Mouse (Mus musculus) kidney, adult 18-20 months (tissue): Measurements from ENCODE around the gene Arhgap21.
"Not testable (repeated sequence)": the region's sequence is repeated elsewhere in the genome, so short reads cannot be mapped to it uniquely, and the experiment has no call there.

Source experiments
- DNase-seq: peaks from one replicate; pipeline ENCODE4 v3.0.0; 2021

Gene Arhgap21

GRCm38 (mm10) chr2:20939367-20939766, 29.3 kb downstream of the Arhgap21 start:
- DNase-seq: no peak

DNA sequence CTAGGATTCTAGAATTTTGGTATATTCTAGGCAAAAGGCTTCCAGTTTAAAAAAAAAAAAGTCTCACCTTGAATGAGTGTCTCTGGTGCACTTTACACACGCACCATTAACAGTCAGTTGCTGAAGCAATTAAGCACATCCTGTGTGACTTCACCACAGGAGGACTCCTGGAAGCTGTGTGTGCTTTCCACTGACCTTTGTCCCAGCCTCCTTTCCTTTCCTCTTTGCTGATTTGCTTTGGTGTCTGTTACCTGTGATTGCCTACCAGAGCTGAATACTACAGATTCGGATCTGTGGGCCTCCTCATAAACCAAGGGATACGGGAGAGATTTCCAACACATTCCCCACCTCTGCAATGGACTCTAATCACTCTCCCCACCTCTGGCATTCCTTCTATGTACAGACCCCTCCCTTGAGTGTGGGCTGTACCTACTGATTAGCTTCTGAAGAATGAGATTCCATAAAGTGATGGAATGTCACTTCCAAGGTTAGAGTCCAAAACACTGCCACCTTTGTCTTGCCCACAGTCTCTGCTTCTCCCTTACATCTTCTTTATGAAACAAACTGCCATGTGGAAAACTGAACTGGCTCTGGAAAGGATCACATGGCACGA, 32.0 kb downstream of the Arhgap21 start:
- no peak for DNase-seq

DNA sequence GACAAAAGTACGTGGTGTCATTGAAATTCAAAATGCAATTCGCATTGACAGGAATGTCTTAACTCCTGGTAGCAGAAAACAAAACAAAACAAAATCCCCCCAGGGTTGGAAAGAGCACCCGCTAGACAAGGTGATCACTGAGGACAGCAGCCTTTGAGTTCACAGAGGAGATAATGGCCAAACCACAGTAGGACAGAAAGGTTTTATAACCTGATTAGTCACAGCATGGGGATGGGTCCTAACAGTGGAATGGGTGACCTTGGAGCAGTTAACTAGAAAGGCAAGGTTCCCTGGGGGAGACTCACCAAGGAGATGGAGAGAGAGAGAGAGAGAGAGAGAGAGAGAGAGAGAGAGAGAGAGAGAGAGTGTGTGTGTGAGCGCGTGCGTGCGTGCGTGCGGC, 34.3 kb downstream of the Arhgap21 start:
- DNase-seq: no peak

- no peak for DNase-seq
These were observed 35.9 kb downstream of the Arhgap21 start for GRCm38 (mm10) chr2:20932748-20933313.

GRCm38 (mm10) chr2:20931761-20932160, 36.9 kb downstream of the Arhgap21 start:
- DNase-seq: not testable (repeated sequence)

- no peak for DNase-seq
These were observed 40.2 kb downstream of the Arhgap21 start for GRCm38 (mm10) chr2:20928454-20928853.

GRCm38 (mm10) chr2:20924938-20925337, 43.7 kb downstream of the Arhgap21 start:
- no peak for DNase-seq

- DNase-seq: no peak
These were observed 46.3 kb downstream of the Arhgap21 start for GRCm38 (mm10) chr2:20922366-20922765.

DNA sequence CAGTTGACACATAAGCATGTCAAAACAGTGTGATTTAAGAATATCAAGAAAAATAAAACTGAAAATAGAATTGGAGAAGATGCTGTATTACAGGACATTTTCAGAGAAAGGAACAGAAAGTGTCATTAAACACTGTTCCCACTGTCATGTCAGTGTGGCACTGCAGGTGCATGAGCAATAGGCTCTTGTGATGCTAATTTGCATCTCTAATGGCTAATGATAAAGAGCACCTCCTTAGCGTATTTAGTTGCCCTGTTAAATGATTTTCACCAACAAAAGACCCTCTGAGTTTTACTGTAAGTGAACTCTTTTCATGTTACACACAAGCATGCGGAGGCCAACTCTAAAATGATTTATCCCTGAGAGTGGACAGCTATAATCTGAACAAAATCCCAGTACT, 47.1 kb downstream of the Arhgap21 start:
- no peak for DNase-seq

DNA sequence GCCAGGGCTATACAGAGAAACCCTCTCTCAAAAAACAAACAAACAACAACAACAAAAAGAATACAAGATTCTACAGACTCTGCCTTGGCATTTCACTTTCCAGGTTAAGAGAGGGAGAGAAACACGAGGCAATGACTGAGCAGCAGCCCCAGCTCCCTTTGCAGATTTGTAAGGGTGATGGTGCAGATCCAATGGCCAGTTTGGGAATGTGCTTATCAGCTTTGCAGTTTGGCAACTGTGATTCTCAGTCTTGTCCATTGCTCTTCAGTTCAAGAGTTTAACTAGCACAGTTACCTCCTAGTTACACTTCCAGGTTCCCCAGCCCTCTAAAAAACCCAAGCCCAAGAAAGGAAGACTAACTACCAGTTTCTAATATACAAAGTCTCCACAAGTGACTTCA, 47.7 kb downstream of the Arhgap21 start:
- DNase-seq: no peak

DNA sequence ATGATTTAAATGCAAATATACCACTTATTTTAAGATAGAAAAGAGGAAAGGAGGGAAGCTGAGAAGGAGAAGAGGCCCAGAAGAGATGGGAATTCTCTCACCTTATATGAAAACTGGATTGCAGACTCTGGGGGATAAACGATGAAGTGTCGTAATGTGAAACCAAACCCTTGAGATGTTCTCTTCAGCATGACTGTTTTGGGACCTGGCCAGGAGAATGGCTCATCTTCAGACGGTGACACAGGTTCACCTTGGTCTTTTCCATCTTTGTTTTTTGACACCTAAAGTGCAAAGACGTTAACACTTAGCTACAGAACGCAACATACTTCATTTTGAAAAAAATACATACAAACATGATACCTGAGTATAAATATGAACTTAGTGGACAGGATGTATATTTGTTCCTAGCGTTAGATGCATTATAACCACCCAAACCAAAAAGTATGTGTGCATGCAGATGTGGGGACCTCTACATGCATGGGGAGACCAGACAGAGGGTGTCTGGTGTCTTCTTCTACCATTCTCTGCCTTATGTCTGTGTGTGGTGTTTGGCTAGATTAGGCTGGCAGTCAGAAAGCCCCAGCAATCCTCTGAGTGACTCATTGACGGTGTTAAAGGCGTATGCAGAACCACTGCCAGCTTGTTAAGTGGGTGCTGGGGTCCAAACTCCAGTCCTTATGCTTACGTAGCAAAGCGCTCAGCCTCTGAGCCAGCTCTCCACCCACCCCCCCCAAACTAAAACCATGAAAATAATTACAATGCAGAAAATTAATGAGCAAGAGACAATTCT, 54.0 kb downstream of the Arhgap21 start:
- no peak for DNase-seq

DNA sequence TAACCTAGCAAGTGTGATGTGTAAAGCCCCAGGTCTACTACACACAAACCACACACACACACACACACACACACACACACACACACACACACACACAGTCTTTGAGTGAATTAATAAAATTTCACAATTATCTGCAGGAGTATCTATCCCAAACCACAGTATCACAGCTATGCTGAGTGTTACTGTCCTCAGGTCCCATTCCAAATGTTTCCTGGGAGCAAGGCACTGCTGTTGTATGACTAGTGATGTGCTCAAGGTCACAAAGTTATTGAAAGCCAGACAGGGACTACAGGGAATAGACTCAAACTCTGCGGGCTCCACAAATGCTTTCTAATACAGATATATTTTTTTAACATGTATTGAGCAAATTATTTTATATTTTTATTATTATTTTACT, 55.7 kb downstream of the Arhgap21 start:
- no peak for DNase-seq

GRCm38 (mm10) chr2:20912348-20913018, 56.2 kb downstream of the Arhgap21 start:
- no peak for DNase-seq

DNA sequence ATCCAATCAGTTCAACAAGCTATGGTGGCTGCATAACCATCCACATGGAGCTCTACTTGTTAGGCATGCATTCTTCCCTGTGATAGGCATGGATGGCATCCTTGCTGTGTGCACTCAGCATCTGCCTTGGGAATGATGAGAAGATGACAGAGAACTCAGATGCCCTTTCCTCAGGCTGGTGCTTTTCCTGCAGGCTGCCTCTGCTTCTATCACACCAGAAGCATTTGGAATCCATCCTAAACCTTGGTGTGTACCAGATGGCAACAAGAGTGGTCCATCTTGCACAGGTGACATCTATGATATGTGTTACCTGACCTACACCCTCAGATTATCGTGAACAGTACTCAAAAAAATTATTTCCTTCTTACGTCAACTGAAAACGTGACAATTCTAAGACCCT, 58.2 kb downstream of the Arhgap21 start:
- no peak for DNase-seq

GRCm38 (mm10) chr2:20909404-20909803, 59.3 kb downstream of the Arhgap21 start:
- DNase-seq: no peak

DNA sequence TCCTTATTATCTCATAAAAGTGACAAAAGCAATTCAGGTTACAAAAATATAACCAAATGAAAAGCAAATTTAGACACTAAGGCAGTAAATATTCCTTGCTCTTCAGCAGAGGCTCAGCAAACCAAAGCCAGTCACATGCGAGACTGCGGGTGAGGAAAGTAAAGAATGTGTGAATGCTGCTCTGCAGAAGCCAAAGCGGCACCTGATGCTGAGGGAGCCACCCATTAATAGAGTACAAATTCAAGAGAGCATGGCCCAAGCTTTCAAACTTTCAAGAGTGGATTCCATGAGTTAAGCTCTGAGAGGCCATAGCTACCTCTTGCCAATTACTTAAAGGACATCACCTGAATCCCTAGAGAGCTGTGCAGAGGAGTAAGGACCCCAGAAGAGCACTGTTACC, 61.4 kb downstream of the Arhgap21 start:
- no peak for DNase-seq

DNA sequence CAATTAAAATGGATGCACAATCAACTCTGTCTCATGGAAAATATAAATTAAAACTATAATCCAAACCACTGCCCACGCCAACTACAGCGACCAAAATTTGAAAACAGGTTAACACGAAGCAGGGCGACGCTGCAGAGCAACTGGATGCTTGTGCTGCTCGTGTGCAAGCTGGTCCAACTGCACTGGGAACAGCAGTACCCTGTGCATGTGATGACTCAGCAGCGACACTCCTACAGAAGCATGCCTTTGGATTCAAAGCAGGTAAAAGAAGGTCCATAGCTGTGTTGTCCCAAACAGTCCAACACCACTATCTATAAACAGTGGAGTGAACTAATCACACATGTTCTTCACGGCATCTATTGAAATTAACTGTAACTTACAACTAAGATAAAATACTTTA, 63.3 kb downstream of the Arhgap21 start:
- no peak for DNase-seq

- no peak for DNase-seq
These were observed 65.6 kb downstream of the Arhgap21 start for GRCm38 (mm10) chr2:20902981-20903645.

DNA sequence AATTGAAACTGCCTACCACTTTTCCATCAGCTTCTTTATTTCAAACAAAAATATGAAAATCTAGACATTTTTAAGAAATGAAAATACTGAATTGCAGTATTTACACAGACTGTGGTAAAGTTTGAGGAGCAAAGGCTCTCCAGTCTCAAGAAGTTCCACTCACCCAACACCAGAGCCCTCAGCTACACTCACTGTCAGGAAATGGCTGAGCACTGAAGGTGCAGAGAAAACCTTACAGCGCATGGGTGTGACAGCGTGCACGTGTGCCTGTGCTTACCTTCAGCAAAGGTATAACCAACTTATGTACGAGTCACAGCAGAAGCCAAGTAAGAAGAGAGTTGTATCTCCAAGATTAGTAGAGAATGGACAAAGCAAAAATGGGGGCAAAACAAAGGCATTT, 66.8 kb downstream of the Arhgap21 start:
- DNase-seq: no peak

- DNase-seq: no peak
These were observed 69.4 kb downstream of the Arhgap21 start for GRCm38 (mm10) chr2:20899301-20899700.

DNA sequence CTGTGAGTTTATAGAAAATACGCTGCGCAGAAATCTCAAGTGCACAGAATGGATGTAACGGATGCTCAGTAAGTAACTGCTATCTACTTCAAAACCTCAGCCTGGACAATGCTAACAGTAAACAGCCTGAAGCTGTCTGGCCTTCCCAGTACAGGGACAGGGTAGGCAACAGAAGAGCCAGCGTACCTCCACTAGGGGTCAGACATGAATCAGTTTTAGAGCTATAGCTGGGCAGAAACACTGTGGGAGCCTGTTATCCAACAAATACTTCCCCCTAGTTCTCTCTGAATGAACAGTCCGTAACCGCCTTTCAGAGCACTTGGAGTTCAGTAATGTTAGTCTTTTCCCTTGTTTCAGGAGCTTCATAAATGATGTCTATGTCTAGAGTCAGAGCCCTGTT, 70.0 kb downstream of the Arhgap21 start:
- peak; percentile 75 for DNase-seq

DNA sequence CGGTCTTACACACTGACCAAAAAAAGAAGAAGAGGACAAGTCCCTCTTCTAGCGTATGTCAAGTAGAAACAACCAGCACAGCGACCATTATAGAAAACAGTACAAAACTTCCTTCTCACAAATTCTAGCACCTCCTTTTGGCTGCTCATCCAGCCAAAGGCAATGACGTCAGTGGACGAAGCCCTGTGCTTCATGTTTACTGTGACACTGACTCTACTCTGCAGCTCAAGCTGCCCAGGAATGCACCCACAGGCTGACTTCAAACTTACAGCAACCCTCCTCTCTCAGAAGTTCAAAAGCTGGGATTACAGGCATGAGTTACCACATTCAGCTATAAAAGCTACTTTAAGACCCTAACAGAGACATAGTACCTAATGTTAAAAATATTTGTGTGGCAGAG, 72.2 kb downstream of the Arhgap21 start:
- no peak for DNase-seq

DNA sequence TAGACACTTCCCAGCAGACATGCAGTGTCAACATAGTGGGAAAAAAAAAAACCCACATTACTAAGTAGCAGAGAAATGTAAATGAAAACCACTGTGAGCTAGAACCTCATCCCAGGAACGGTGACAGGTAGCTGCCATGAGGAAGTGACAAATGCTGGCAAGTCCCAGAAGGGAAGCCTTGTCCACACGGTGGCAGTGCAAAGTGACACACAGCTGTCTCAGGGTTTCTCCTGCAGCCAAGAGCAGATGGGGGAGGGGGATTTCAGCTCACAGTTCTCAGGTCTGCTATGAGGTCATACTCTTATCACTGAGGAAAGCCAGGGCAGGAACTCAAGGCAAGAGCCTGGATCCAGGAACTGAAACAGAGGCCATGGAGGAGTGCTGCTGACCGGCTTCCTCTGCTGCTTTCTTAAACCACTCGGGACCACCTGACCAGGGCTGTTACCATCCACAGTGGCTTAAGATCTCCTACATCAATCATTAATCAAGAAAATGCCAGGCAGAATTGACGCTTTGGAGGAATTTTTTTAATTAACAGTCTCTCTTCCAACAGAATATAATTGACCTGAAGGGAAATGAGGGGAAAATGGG, 74.5 kb downstream of the Arhgap21 start:
- no peak for DNase-seq
